Mouse (Mus musculus) midbrain, embryonic 14.5 days (tissue): ENCODE data around the gene Otulinl. TPM values are rescaled to one million over a fixed set of nuclear protein-coding genes. Genes with fewer than 3 reads are reported as not detected.

Source experiments
- ATAC-seq: fragments of 200-750 bp; cut with Nextera tagmentation; 2 replicates; pipeline ENCODE4 v1.8.0; 2017; ENCODE audit warnings: moderate number of reproducible peaks, moderate library complexity; ENCODE audit not compliant: low FRiP score, low TSS enrichment
- DNase-seq: peaks from one replicate; pipeline ENCODE4 v3.0.0-alpha.2; 2015
- H3K27ac ChIP-seq: fragments of 300-500 bp; sonication (generic); replicated peaks from 2 replicates; pipeline ENCODE4 v1.5.1; 2014; ENCODE audit warnings: mild to moderate bottlenecking, low read depth, low read length, moderate library complexity
- H3K27me3 ChIP-seq: fragments of 300-500 bp; sonication (generic); 2 replicates; pipeline ENCODE4 v1.6.1; 2014; ENCODE audit warnings: low read length, control low read depth, mixed read lengths; ENCODE audit not compliant: control insufficient read depth, insufficient read depth
- H3K36me3 ChIP-seq: fragments of 300-500 bp; sonication (generic); 2 replicates; pipeline ENCODE4 v1.6.1; 2014; ENCODE audit warnings: low read length, control low read depth; ENCODE audit not compliant: control insufficient read depth, insufficient read depth
- H3K4me1 ChIP-seq: fragments of 300-500 bp; sonication (generic); 2 replicates; pipeline ENCODE4 v1.6.1; 2014; ENCODE audit warnings: mild to moderate bottlenecking, antibody characterized with exemption, low read length, control low read depth; ENCODE audit not compliant: control insufficient read depth, insufficient read depth
- H3K4me2 ChIP-seq: fragments of 300-500 bp; sonication (generic); 2 replicates; pipeline ENCODE4 v1.6.1; 2014; ENCODE audit warnings: mild to moderate bottlenecking, low read length, moderate library complexity
- H3K4me3 ChIP-seq: fragments of 300-500 bp; sonication (generic); replicated peaks from 2 replicates; pipeline ENCODE4 v1.5.1; 2014; ENCODE audit warnings: low read depth, low read length
- H3K9ac ChIP-seq: fragments of 300-500 bp; sonication (generic); replicated peaks from 2 replicates; pipeline ENCODE4 v1.6.1; 2014; ENCODE audit warnings: mild to moderate bottlenecking, low read length, moderate library complexity
- H3K9me3 ChIP-seq: fragments of 300-500 bp; sonication (generic); 2 replicates; pipeline ENCODE4 v1.6.1; 2016; ENCODE audit warnings: low read length, control low read depth, mixed read lengths; ENCODE audit not compliant: control insufficient read depth
- WGBS: fragments of 180-500 bp; shearing (Covaris S2); extraction: QIAGEN DNeasy Blood & Tissue Kit; methylation state at CpG from one replicate; pipeline ENCODE4 v1.1.7; 2014; 5-methylcytosine and 5-hydroxymethylcytosine counted together
- polyA plus RNA-seq: library from polyadenylated mRNA; unstranded; fragments of >200 nt; fragmentation: Nextera tagmentation; extraction: Ambion mirVana; gene quantifications from 2 replicates; pipeline ENCODE4 v1.2.1, GENCODE M21; 2014

The Otulinl gene
- polyA plus RNA-seq, 1 experiment from 2014 or later: 10.7 TPM

GRCm38 (mm10) chr15:27674041-27674440 lies 7.3 kb downstream of the Otulinl start:
- no peak overlapping the region for H3K9ac ChIP-seq
- DNase-seq: no peak
- no peak overlapping the region for H3K27ac ChIP-seq
- 87% methylated on average over 6 of the region's 6 CpGs for WGBS
- peaks cover 13% of the 10 kb centered on the region for H3K4me1 ChIP-seq
- no peaks in the 10 kb centered on the region for H3K36me3 ChIP-seq
- ATAC-seq: no peak
- no peaks in the 10 kb centered on the region for H3K27me3 ChIP-seq
- H3K4me3 ChIP-seq: no peak overlapping the region
- H3K9me3 ChIP-seq: no peaks in the 10 kb centered on the region
- H3K4me2 ChIP-seq: no peak overlapping the region

GRCm38 (mm10) chr15:27673151-27673550 lies 8.2 kb downstream of the Otulinl start:
- ATAC-seq (no peak), DNase-seq (no peak)
- H3K4me1 ChIP-seq: peaks cover 13% of the 10 kb centered on the region
- WGBS: 90% methylated on average over 6 of the region's 6 CpGs
- no peak overlapping the region for H3K27ac ChIP-seq
- no peaks in the 10 kb centered on the region for H3K9me3 ChIP-seq
- no peak overlapping the region for H3K9ac ChIP-seq
- no peaks in the 10 kb centered on the region for H3K27me3 ChIP-seq
- H3K36me3 ChIP-seq: no peaks in the 10 kb centered on the region
- H3K4me2 ChIP-seq: no peak overlapping the region
- no peak overlapping the region for H3K4me3 ChIP-seq

GRCm38 (mm10) chr15:27672259-27672658 lies 9.1 kb downstream of the Otulinl start:
- Histone ChIP-seq H3K4me2 (no peak overlapping the region), H3K9me3 (no peaks in the 10 kb centered on the region), H3K4me3 (no peak overlapping the region), H3K4me1 (peaks cover 13% of the 10 kb centered on the region), H3K36me3 (no peaks in the 10 kb centered on the region), H3K27me3 (no peaks in the 10 kb centered on the region), H3K27ac (no peak overlapping the region), H3K9ac (no peak overlapping the region)
- DNase-seq (peak; percentile 42), ATAC-seq (no peak)
- 39% methylated on average over 8 of the region's 8 CpGs for WGBS

- Histone ChIP-seq H3K4me3 (no peak overlapping the region), H3K9ac (no peak overlapping the region), H3K9me3 (no peaks in the 10 kb centered on the region), H3K4me2 (no peak overlapping the region), H3K4me1 (peaks cover 12% of the 10 kb centered on the region), H3K27ac (no peak overlapping the region), H3K27me3 (no peaks in the 10 kb centered on the region), H3K36me3 (no peaks in the 10 kb centered on the region)
- ATAC-seq: no peak
- no peak for DNase-seq
- WGBS: 91% methylated on average over 10 of the region's 10 CpGs
Measured at GRCm38 (mm10) chr15:27671612-27672245, 9.7 kb downstream of the Otulinl start.

GRCm38 (mm10) chr15:27670708-27671107 lies 10.7 kb downstream of the Otulinl start:
- ATAC-seq: no peak
- Histone ChIP-seq H3K27me3 (no peaks in the 10 kb centered on the region), H3K27ac (no peak overlapping the region), H3K36me3 (no peaks in the 10 kb centered on the region), H3K4me1 (peaks cover 7% of the 10 kb centered on the region; the same call in 1 of the 2 replicates), H3K9me3 (no peaks in the 10 kb centered on the region), H3K4me2 (no peak overlapping the region), H3K4me3 (no peak overlapping the region), H3K9ac (no peak overlapping the region)
- DNase-seq: no peak
- WGBS: 91% methylated on average over 8 of the region's 8 CpGs

- WGBS: 91% methylated on average over 12 of the region's 12 CpGs
- no peak for ATAC-seq
- Histone ChIP-seq H3K9me3 (no peaks in the 10 kb centered on the region), H3K36me3 (no peaks in the 10 kb centered on the region), H3K4me2 (no peak overlapping the region), H3K4me1 (peaks cover 14% of the 10 kb centered on the region; the same call in 1 of the 2 replicates), H3K4me3 (no peak overlapping the region), H3K27ac (no peak overlapping the region), H3K9ac (no peak overlapping the region), H3K27me3 (no peaks in the 10 kb centered on the region)
- no peak for DNase-seq
Measured at GRCm38 (mm10) chr15:27669931-27670411, 11.4 kb downstream of the Otulinl start.

GRCm38 (mm10) chr15:27669276-27669675 lies 12.1 kb downstream of the Otulinl start:
- Histone ChIP-seq H3K4me2 (no peak overlapping the region), H3K27me3 (no peaks in the 10 kb centered on the region), H3K9ac (no peak overlapping the region), H3K9me3 (no peaks in the 10 kb centered on the region), H3K4me1 (peaks cover 14% of the 10 kb centered on the region; the same call in 1 of the 2 replicates), H3K4me3 (no peak overlapping the region), H3K36me3 (no peaks in the 10 kb centered on the region), H3K27ac (no peak overlapping the region)
- ATAC-seq (no peak), DNase-seq (no peak)
- 76% methylated on average over 4 of the region's 4 CpGs for WGBS

- no peak for DNase-seq
- Histone ChIP-seq H3K9me3 (no peaks in the 10 kb centered on the region), H3K27ac (no peak overlapping the region), H3K27me3 (no peaks in the 10 kb centered on the region), H3K4me3 (no peak overlapping the region), H3K4me2 (no peak overlapping the region), H3K36me3 (no peaks in the 10 kb centered on the region), H3K4me1 (peaks cover 14% of the 10 kb centered on the region; the same call in 1 of the 2 replicates), H3K9ac (no peak overlapping the region)
- ATAC-seq: no peak
- 94% methylated on average over 7 of the region's 7 CpGs for WGBS
Measured at GRCm38 (mm10) chr15:27668557-27668956, 12.8 kb downstream of the Otulinl start.

GRCm38 (mm10) chr15:27668001-27668461 lies 13.3 kb downstream of the Otulinl start:
- Histone ChIP-seq H3K4me3 (no peak overlapping the region), H3K9me3 (no peaks in the 10 kb centered on the region), H3K27me3 (no peaks in the 10 kb centered on the region), H3K9ac (no peak overlapping the region), H3K36me3 (no peaks in the 10 kb centered on the region), H3K4me2 (no peak overlapping the region), H3K4me1 (peaks cover 14% of the 10 kb centered on the region; the same call in 1 of the 2 replicates), H3K27ac (no peak overlapping the region)
- no peak for ATAC-seq
- WGBS: 81% methylated on average over 9 of the region's 9 CpGs
- DNase-seq: no peak
